Mouse (Mus musculus): Measurements from ENCODE around the gene Nt5c3.

DNA sequence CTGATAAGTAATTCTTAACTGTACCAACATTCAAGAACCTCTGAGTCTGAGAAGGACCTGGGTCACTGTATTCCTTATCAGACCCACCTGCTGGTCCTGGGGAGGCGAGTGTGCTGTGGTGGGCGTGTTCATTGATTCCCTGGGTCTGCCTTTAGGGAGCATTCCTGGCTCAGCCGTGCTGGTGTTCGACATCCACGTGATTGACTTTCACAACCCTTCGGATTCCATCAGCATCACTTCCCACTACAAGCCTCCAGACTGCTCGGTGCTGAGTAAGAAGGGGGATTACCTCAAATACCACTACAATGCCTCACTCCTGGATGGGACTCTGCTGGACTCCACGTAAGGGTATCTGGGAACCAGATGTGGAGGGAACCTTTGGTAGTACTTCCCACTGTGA is 55.2 kb downstream of the Nt5c3 start:
- TF ChIP-seq CTCF (IDR thresholded peaks at IDR 0.05 in 2 of 3, conservative IDR thresholded peaks at IDR 0.05 in 1 of 3; ENCODE audit: control insufficient read depth in 1 of 3, insufficient read depth in 1 of 3, low read depth in 2 of 3, low read length in 3 of 3, poor library complexity in 1 of 3, severe bottlenecking in 1 of 3) (no peak), NRF1 (IDR thresholded peaks at IDR 0.05; ENCODE audit: insufficient read depth, low read depth, low read length, poor library complexity, severe bottlenecking) (no peak), POLR2A (IDR thresholded peaks at IDR 0.05; ENCODE audit: control insufficient read depth in 1 of 2, insufficient read depth in 1 of 2, low read depth in 1 of 2, low read length in 2 of 2, poor library complexity in 1 of 2) (no peak), EP300 (IDR thresholded peaks at IDR 0.05; ENCODE audit: low read depth in 1 of 2, low read length in 2 of 2) (no peak), MYB (IDR thresholded peaks at IDR 0.05; ENCODE audit: low read depth, low read length) (no peak), TBP (IDR thresholded peaks at IDR 0.05; ENCODE audit: low read depth, low read length) (no peak), HCFC1 (IDR thresholded peaks at IDR 0.05; ENCODE audit: low read depth, low read length) (no peak), MXI1 (IDR thresholded peaks at IDR 0.05; ENCODE audit: low read depth, low read length) (no peak), USF1 (IDR thresholded peaks at IDR 0.05; ENCODE audit: low read depth, low read length) (no peak), MAX (IDR thresholded peaks at IDR 0.05; ENCODE audit: low read length) (no peak), ZMIZ1 (IDR thresholded peaks at IDR 0.05; ENCODE audit: low read depth, low read length) (no peak), CHD2 (IDR thresholded peaks at IDR 0.05; ENCODE audit: low read length) (no peak)

All from MEL (cell line).